Mouse (Mus musculus): ENCODE results near the gene Ano3. TPM values are rescaled to one million over a fixed set of nuclear protein-coding genes. Genes with fewer than 3 reads are reported as not detected.

Gene Ano3
- polyA plus RNA-seq, 1 experiment from 2014 or later = 1.3 TPM

DNA sequence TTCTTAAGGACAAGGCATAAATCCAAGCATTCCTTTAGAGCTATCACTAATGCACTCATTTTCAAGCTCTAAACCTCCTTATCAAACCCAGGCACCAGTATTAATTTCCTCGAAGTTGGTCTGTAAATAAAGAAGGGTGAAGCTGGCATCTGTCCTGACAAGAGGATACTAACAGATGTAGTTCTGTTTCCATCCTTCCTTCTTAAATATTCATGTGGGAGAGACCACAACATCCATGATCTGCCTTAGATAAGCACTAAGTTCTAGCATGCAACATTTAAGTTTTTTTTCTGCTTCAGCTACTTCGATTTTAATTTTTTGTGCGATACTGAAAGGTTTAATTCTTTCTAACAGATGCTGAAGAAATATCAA, 305 bp downstream of the Ano3 start:
- Histone ChIP-seq H3K27ac (ENCODE audit: low read depth, low read length) (no peak overlapping the region), H3K4me1 (replicated peaks; ENCODE audit: control insufficient read depth, insufficient read depth, low read length) (peaks cover 3% of the 10 kb centered on the region; the same call in 1 of the 2 replicates)

DNA sequence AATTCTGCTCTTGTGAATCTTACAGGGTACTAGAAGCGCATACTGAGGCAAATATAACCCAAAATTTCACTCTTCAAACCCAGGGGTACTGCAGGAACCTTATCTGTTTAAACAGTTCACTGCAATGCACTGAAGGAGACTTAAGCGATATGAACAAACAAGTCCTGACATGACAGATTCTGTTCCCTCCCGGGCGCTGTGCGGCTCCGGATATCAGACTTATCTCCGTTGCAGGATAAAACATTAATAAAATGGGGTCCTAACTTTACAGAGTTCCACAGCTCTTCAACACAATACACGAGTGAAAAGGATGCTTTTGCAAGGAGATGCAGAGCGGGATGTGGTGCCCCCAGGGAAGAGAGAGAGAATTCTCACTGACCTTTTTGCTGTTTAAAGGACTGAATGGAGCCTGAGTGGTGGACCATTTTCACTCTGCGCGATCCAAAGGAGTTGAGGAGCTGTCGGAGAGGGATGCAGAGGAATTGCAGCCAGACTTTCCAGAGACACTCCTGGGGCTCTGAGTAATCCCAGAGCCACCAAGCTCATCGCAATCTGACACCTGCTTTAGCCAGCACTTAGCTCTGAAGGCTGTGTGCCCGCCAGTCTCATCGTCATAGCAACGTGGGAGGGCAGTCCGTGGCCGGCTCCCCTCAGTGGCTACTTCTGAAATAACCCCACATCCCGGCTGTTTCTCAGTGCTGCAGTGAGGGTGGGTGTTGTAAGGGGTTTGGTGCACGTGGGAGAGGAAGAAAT, 868 bp downstream of the Ano3 start:
- Histone ChIP-seq H3K4me2 (ENCODE audit: low read depth, low read length, severe bottlenecking) (peak overlapping the region; percentile 68), H3K4me1 (replicated peaks; ENCODE audit: control insufficient read depth, insufficient read depth, low read length) (peaks cover 3% of the 10 kb centered on the region; the same call in 1 of the 2 replicates), H3K36me3 (ENCODE audit: control insufficient read depth, insufficient read depth, low read length) (no peaks in the 10 kb centered on the region), H3K9ac (ENCODE audit: low read length) (peak overlapping the region; percentile 56), H3K9me3 (ENCODE audit: control insufficient read depth, low read length) (no peaks in the 10 kb centered on the region), H3K4me3 (ENCODE audit: low read depth, low read length) (peak overlapping the region; percentile 41), H3K27me3 (ENCODE audit: control insufficient read depth, insufficient read depth, low read length) (no peaks in the 10 kb centered on the region), H3K27ac (ENCODE audit: low read depth, low read length) (no peak overlapping the region)
- peak; percentile 75 for DNase-seq (ENCODE audit: low spot score)
- 6% methylated on average over 20 of the region's 20 CpGs for WGBS
- peak; percentile 96 for ATAC-seq (replicated peaks; ENCODE audit: low FRiP score)

More for the DNA sequence above, 305 bp downstream of the Ano3 start:
- Histone ChIP-seq H3K4me2 (ENCODE audit: low read depth, low read length, severe bottlenecking) (peak overlapping the region; percentile 68), H3K9ac (ENCODE audit: low read length) (no peak overlapping the region), H3K9me3 (ENCODE audit: control insufficient read depth, low read length) (no peaks in the 10 kb centered on the region), H3K36me3 (ENCODE audit: control insufficient read depth, insufficient read depth, low read length) (no peaks in the 10 kb centered on the region), H3K4me3 (ENCODE audit: low read depth, low read length) (peak overlapping the region; percentile 41), H3K27me3 (ENCODE audit: control insufficient read depth, insufficient read depth, low read length) (no peaks in the 10 kb centered on the region)
- ATAC-seq (replicated peaks; ENCODE audit: low FRiP score) (no peak), DNase-seq (ENCODE audit: low spot score) (no peak)
- 60% methylated on average over 3 of the region's 3 CpGs for WGBS

DNA sequence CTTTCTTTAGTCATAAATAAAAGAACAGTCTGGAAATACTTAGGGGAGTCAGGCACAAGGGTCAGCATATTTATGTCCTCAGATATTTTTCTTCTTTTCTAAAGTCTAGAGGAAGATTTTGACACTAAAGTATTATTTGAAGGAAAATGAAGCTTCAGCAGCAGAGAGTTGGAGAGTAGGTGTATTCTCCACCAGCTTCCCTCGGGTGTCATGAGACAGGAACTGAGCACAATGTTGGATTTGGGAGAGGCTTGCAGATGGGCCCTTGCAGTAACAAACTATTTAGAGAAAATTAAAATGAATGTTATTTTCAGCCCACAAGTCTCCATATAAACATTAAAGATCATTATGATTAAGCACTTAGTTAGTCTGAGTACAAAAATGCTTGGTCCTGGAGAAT, 5.6 kb downstream of the Ano3 start:
- DNase-seq (ENCODE audit: low spot score) = no peak
- Histone ChIP-seq H3K27me3 (ENCODE audit: control insufficient read depth, insufficient read depth, low read length) (no peaks in the 10 kb centered on the region), H3K4me1 (replicated peaks; ENCODE audit: control insufficient read depth, insufficient read depth, low read length) (peaks cover 3% of the 10 kb centered on the region; the same call in 1 of the 2 replicates), H3K9ac (ENCODE audit: low read length) (no peak overlapping the region), H3K4me2 (ENCODE audit: low read depth, low read length, severe bottlenecking) (no peak overlapping the region), H3K36me3 (ENCODE audit: control insufficient read depth, insufficient read depth, low read length) (no peaks in the 10 kb centered on the region), H3K4me3 (ENCODE audit: low read depth, low read length) (no peak overlapping the region), H3K27ac (ENCODE audit: low read depth, low read length) (no peak overlapping the region), H3K9me3 (ENCODE audit: control insufficient read depth, low read length) (no peaks in the 10 kb centered on the region)
- ATAC-seq (replicated peaks; ENCODE audit: low FRiP score) = no peak
- 84% methylated on average over 1 of the region's 1 CpGs for WGBS

DNA sequence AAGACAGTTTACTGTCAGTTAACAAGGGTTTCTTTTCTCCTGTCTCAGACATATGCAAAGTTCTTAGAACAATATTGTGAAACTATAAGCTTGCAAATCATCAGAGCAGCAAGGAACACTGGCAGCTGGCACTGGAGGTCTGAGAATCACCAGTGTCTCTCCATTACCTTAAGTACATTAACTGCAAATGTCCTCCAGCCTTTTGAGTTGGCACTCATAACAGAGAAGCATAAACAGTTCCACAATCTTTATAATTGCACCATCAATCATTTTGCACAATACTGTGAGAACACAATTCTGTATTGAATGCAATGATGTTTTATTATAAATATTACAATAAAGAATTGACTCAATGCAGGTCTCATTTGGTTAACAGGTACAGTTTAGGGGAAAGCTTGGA, 15.0 kb downstream of the Ano3 start:
- Histone ChIP-seq H3K4me3 (ENCODE audit: low read depth, low read length) (no peak overlapping the region), H3K9me3 (ENCODE audit: control insufficient read depth, low read length) (no peaks in the 10 kb centered on the region), H3K27me3 (ENCODE audit: control insufficient read depth, insufficient read depth, low read length) (no peaks in the 10 kb centered on the region), H3K4me2 (ENCODE audit: low read depth, low read length, severe bottlenecking) (no peak overlapping the region), H3K4me1 (replicated peaks; ENCODE audit: control insufficient read depth, insufficient read depth, low read length) (no peaks in the 10 kb centered on the region), H3K36me3 (ENCODE audit: control insufficient read depth, insufficient read depth, low read length) (no peaks in the 10 kb centered on the region), H3K27ac (ENCODE audit: low read depth, low read length) (no peak overlapping the region), H3K9ac (ENCODE audit: low read length) (no peak overlapping the region)
- no peak for DNase-seq (ENCODE audit: low spot score)
- ATAC-seq (replicated peaks; ENCODE audit: low FRiP score) = no peak

DNA sequence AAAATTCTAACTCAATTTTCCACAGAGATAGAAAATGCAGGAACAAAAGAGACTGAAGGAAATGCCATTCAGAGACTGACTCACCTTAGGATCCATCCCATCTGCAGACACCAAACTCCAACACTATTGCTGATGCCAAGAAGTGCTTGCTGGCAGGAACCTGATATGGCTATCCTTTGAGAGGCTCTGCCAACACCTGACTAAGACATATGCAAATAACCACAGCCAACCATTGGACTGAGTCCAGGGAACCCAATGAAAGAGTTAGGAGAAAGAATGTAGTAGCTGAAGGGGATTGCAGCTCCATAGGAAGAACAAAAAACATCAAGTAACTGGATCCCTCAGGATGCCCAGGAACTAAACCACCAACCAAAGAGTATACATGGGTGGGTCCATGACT, 21.6 kb downstream of the Ano3 start:
- no peak for DNase-seq (ENCODE audit: low spot score)
- ATAC-seq (replicated peaks; ENCODE audit: low FRiP score) = no peak
- no peak overlapping the region for H3K4me3 ChIP-seq (ENCODE audit: low read depth, low read length)
- H3K9me3 ChIP-seq (ENCODE audit: control insufficient read depth, low read length) = no peaks in the 10 kb centered on the region
- H3K27ac ChIP-seq (ENCODE audit: low read depth, low read length) = no peak overlapping the region
- no peaks in the 10 kb centered on the region for H3K4me1 ChIP-seq (replicated peaks; ENCODE audit: control insufficient read depth, insufficient read depth, low read length)
- no peak overlapping the region for H3K4me2 ChIP-seq (ENCODE audit: low read depth, low read length, severe bottlenecking)
- H3K9ac ChIP-seq (ENCODE audit: low read length) = no peak overlapping the region
- H3K36me3 ChIP-seq (ENCODE audit: control insufficient read depth, insufficient read depth, low read length) = no peaks in the 10 kb centered on the region
- no peaks in the 10 kb centered on the region for H3K27me3 ChIP-seq (ENCODE audit: control insufficient read depth, insufficient read depth, low read length)

DNA sequence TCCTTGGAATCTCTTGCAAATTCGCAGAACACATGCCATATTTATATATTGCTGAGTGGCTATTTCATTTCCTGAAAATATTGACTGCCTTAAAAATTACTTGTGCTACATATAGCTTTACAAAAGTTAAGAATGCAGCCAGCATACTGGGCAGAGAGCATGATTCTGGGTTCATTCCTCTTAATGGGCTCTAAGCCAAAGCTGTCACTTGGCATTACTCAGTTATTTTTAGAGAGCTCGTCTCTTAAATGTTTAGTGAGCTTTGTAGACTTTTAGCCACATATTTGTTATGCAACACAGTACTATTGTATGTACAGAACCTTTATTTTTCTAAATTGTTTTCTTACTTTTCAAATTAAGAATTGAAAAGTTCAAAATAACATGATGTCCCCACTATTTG, 41.2 kb downstream of the Ano3 start:
- no peaks in the 10 kb centered on the region for H3K4me1 ChIP-seq (replicated peaks; ENCODE audit: control insufficient read depth, insufficient read depth, low read length)
- DNase-seq (ENCODE audit: low spot score) (no peak), ATAC-seq (replicated peaks; ENCODE audit: low FRiP score) (no peak)
- H3K4me2 ChIP-seq (ENCODE audit: low read depth, low read length, severe bottlenecking) = no peak overlapping the region
- H3K36me3 ChIP-seq (ENCODE audit: control insufficient read depth, insufficient read depth, low read length) = no peaks in the 10 kb centered on the region
- no peaks in the 10 kb centered on the region for H3K9me3 ChIP-seq (ENCODE audit: control insufficient read depth, low read length)
- WGBS = 87% methylated on average over 2 of the region's 2 CpGs
- no peak overlapping the region for H3K27ac ChIP-seq (ENCODE audit: low read depth, low read length)
- H3K4me3 ChIP-seq (ENCODE audit: low read depth, low read length) = no peak overlapping the region
- no peaks in the 10 kb centered on the region for H3K27me3 ChIP-seq (ENCODE audit: control insufficient read depth, insufficient read depth, low read length)
- H3K9ac ChIP-seq (ENCODE audit: low read length) = no peak overlapping the region

DNA sequence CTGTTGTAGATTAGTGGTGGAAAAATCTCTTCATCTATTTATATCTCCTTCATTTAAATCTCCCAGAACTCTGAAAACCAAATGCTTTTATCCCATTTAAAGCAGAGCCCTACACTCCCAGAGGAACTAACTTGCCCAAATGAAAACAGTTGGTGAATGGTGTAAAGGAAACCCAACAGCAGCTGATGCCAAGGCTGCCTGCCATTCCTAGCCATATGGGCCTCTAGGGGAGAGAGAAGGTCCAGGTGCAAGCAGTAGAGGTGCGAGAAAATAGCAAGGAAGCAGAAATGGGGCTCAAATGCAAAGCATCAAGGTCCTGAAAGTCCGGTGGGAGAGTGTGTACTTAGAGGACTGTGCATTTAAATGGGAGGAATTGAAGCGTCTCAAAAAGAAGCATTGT, 44.2 kb downstream of the Ano3 start:
- Histone ChIP-seq H3K4me3 (ENCODE audit: low read depth, low read length) (no peak overlapping the region), H3K27ac (ENCODE audit: low read depth, low read length) (no peak overlapping the region), H3K4me2 (ENCODE audit: low read depth, low read length, severe bottlenecking) (no peak overlapping the region), H3K27me3 (ENCODE audit: control insufficient read depth, insufficient read depth, low read length) (no peaks in the 10 kb centered on the region), H3K9ac (ENCODE audit: low read length) (no peak overlapping the region), H3K36me3 (ENCODE audit: control insufficient read depth, insufficient read depth, low read length) (no peaks in the 10 kb centered on the region), H3K4me1 (replicated peaks; ENCODE audit: control insufficient read depth, insufficient read depth, low read length) (no peaks in the 10 kb centered on the region), H3K9me3 (ENCODE audit: control insufficient read depth, low read length) (no peaks in the 10 kb centered on the region)
- 47% methylated on average over 3 of the region's 3 CpGs for WGBS
- DNase-seq (ENCODE audit: low spot score) = no peak
- ATAC-seq (replicated peaks; ENCODE audit: low FRiP score) = no peak

DNA sequence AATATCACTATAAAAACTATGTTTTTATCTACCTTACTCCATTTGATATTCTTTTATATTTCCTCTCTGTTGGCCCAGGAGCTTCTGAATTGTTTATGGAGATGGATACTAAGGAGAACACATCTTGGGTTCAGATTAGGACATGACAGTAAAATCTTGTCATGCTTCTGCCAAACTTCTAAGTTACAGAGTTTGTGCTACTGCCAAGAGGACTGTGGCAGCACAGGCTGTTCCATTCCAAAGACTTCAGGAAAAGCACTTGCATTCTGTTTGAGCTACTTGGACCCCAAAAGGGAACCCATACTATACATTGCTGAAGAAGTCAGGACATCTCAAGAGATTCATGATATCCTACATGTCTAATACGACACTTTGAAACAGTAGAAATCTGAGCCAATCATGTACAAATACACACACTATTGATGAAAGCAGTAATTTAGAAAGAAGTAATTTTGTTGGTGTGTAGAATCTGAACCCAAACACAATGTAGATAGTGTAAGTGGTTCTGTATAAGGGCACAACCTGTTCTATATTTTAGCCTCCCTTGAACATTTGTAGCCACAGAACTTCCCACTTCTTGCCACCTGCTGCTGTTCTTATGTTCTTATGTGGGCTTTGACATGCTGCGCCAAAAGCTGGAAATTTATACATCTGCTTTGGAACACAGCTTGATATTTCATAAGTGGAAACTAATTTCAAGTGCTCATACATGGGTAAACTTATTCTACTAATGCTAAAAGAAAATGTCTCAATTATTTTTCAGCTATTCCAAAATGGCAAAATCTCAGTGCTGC, 54.0 kb downstream of the Ano3 start:
- Histone ChIP-seq H3K4me1 (replicated peaks; ENCODE audit: control insufficient read depth, insufficient read depth, low read length) (no peaks in the 10 kb centered on the region), H3K36me3 (ENCODE audit: control insufficient read depth, insufficient read depth, low read length) (no peaks in the 10 kb centered on the region), H3K4me2 (ENCODE audit: low read depth, low read length, severe bottlenecking) (no peak overlapping the region), H3K4me3 (ENCODE audit: low read depth, low read length) (no peak overlapping the region), H3K9ac (ENCODE audit: low read length) (no peak overlapping the region), H3K9me3 (ENCODE audit: control insufficient read depth, low read length) (no peaks in the 10 kb centered on the region), H3K27me3 (ENCODE audit: control insufficient read depth, insufficient read depth, low read length) (no peaks in the 10 kb centered on the region), H3K27ac (ENCODE audit: low read depth, low read length) (no peak overlapping the region)
- DNase-seq (ENCODE audit: low spot score) (no peak), ATAC-seq (replicated peaks; ENCODE audit: low FRiP score) (no peak)
- 93% methylated on average over 2 of the region's 2 CpGs for WGBS

DNA sequence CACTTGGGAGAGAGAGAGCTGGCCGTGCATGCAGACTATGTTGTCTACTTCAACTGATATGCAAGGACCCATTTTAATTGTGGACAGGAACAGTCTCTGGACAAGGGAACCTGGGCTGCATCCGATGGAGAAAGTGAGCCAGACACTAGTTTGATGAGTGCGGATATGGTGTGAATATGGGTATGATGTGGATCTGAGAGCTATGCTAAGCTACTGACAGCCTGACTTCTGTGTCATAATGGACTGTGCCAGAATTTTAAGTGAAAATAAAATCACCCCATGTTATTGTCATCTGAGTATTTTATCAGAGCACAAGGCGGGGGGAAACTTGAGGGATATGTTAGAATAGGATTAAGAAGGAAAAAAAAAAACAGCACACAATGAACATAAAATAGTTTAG, 79.1 kb downstream of the Ano3 start:
- H3K9ac ChIP-seq (ENCODE audit: low read length) = no peak overlapping the region
- H3K27me3 ChIP-seq (ENCODE audit: control insufficient read depth, insufficient read depth, low read length) = no peaks in the 10 kb centered on the region
- WGBS = 86% methylated on average over 4 of the region's 4 CpGs
- H3K4me3 ChIP-seq (ENCODE audit: low read depth, low read length) = no peak overlapping the region
- no peak for ATAC-seq (replicated peaks; ENCODE audit: low FRiP score)
- no peaks in the 10 kb centered on the region for H3K9me3 ChIP-seq (ENCODE audit: control insufficient read depth, low read length)
- no peak overlapping the region for H3K4me2 ChIP-seq (ENCODE audit: low read depth, low read length, severe bottlenecking)
- no peak overlapping the region for H3K27ac ChIP-seq (ENCODE audit: low read depth, low read length)
- no peaks in the 10 kb centered on the region for H3K36me3 ChIP-seq (ENCODE audit: control insufficient read depth, insufficient read depth, low read length)
- no peaks in the 10 kb centered on the region for H3K4me1 ChIP-seq (replicated peaks; ENCODE audit: control insufficient read depth, insufficient read depth, low read length)
- no peak for DNase-seq (ENCODE audit: low spot score)
